In the genomic region with DNA sequence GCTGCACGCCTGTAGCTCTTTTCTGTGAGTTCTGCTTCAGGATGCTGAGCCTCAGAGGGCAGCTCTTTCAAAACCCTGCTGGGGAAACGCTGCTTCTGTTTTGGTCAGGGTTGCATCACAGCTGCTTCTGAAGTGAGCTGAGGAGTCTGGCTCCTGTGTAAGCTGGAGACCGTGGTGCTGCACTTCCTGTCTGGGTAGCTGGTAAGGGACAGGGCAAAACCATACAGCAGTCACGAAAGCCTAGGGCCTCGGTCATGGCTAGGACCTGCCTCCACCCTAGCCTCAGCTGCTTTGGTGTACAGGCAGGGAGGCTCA, we compare ENCODE assay signal across 9 mouse cellular contexts. TPM values are rescaled to one million over a fixed set of nuclear protein-coding genes. Genes with fewer than 3 reads are reported as not detected.
A peak's percentile ranks its signal among the peaks of the same experiment; 100 is the strongest.
DNase-seq lines count a peak whose midpoint lies in the region; ATAC-seq and TF ChIP-seq lines count a peak whose summit lies in the region.
"Had no signal": no experiment of that assay in that cellular context is flagged by ENCODE, and none has a peak within 500 bp of the region (broad histone marks: within the 10 kb centered on the region; RNA-seq: fewer than 3 reads in every experiment).

No protein-coding gene starts in this region.

- H3K9ac ChIP-seq in forebrain, embryonic 16.5 days (replicated peaks; ENCODE audit: low read depth, low read length), result peak overlapping the region; percentile 36
- no peak overlapping the region for H3K9ac ChIP-seq in kidney, embryonic 16.5 days (replicated peaks; ENCODE audit: low read length)
- no peak overlapping the region for H3K9ac ChIP-seq in heart, adult 2 months (ENCODE audit: low read depth, low read length)

- no peaks in the 10 kb centered on the region for H3K79me2 ChIP-seq in heart, adult 2 months (replicated peaks; ENCODE audit: control insufficient read depth, insufficient read depth, low read length)

- no peak overlapping the region for H3K4me2 ChIP-seq in forebrain, embryonic 16.5 days (ENCODE audit: low read length)
- no peak overlapping the region for H3K4me2 ChIP-seq in kidney, embryonic 16.5 days (replicated peaks; ENCODE audit: low read depth, low read length)

- DNase-seq in spleen, adult 2 months (ENCODE audit: low read depth in 1 of 2, low spot score in 2 of 2), result no peak
- no peak for DNase-seq in spleen, postnatal 14 days (ENCODE audit: low spot score in 2 of 2)
- DNase-seq in lung, postnatal 4 days, result peak; percentile 61 to 64
- peak; percentile 40 to 59 for DNase-seq in thymus, postnatal 36 days
- no peak for DNase-seq in heart, adult 2 months
- no peak for DNase-seq in spleen, adult 12 weeks (ENCODE audit: low spot score)
- DNase-seq: kidney, postnatal 36 days had no signal

- no peak overlapping the region; the same call in 1 of the 2 replicates for H3K4me3 ChIP-seq in spleen, adult 2 months (ENCODE audit: extremely low read depth, insufficient read depth, insufficient read length)
- no peak overlapping the region for H3K4me3 ChIP-seq in forebrain, embryonic 16.5 days (replicated peaks; ENCODE audit: low read length)
- no peak overlapping the region for H3K4me3 ChIP-seq in kidney, embryonic 16.5 days (ENCODE audit: low read length)
- no peak overlapping the region for H3K4me3 ChIP-seq in heart, adult 2 months

- TF ChIP-seq POLR2A in spleen, adult 2 months (IDR thresholded peaks at IDR 0.05; ENCODE audit: low read depth, low read length), result no peak
- TF ChIP-seq POLR2A in heart, adult 2 months (IDR thresholded peaks at IDR 0.05; ENCODE audit: insufficient read depth, low read depth, low read length), result no peak

- WGBS in spleen, adult 2 months, result 3% methylated on average over 5 of the region's 5 CpGs
- 56% methylated on average over 5 of the region's 5 CpGs for WGBS in forebrain, embryonic 16.5 days
- WGBS in kidney, embryonic 16.5 days, result 33% methylated on average over 5 of the region's 5 CpGs
- WGBS in heart, adult 2 months, result 42% methylated on average over 5 of the region's 5 CpGs

- no peaks in the 10 kb centered on the region for H3K36me3 ChIP-seq in spleen, adult 2 months (ENCODE audit: control insufficient read depth, insufficient read depth, low read length)
- no peaks in the 10 kb centered on the region for H3K36me3 ChIP-seq in forebrain, embryonic 16.5 days (ENCODE audit: control insufficient read depth, insufficient read depth)
- H3K36me3 ChIP-seq in kidney, embryonic 16.5 days (ENCODE audit: insufficient read depth, low read length), result no peaks in the 10 kb centered on the region
- no peaks in the 10 kb centered on the region for H3K36me3 ChIP-seq in heart, adult 2 months (ENCODE audit: control insufficient read depth, insufficient read depth, low read length)

- H3K4me1 ChIP-seq in spleen, adult 2 months (ENCODE audit: control insufficient read depth, insufficient read depth, insufficient read length), result peaks cover 14% of the 10 kb centered on the region; the same call in 1 of the 2 replicates
- peaks cover 35% of the 10 kb centered on the region for H3K4me1 ChIP-seq in forebrain, embryonic 16.5 days (replicated peaks; ENCODE audit: control insufficient read depth, insufficient read depth, low read length)
- peaks cover 11% of the 10 kb centered on the region for H3K4me1 ChIP-seq in kidney, embryonic 16.5 days (ENCODE audit: insufficient read depth, low read length)
- no peaks in the 10 kb centered on the region; the same call in 1 of the 2 replicates for H3K4me1 ChIP-seq in heart, adult 2 months (ENCODE audit: control insufficient read depth, insufficient read depth, low read length)

- no peak for ATAC-seq in forebrain, embryonic 16.5 days
- ATAC-seq in kidney, embryonic 16.5 days (ENCODE audit: low FRiP score, low TSS enrichment), result no peak

- 0 out of 2 replicates have a peak, but pooled peaks have one; percentile 2 for TF ChIP-seq CTCF in spleen, adult 2 months (IDR thresholded peaks at IDR 0.05; ENCODE audit: extremely low read depth, insufficient read depth, insufficient read length, insufficient replicate concordance)
- TF ChIP-seq CTCF in heart, adult 2 months (IDR thresholded peaks at IDR 0.05), result no peak

- intact Hi-C loops in heart, adult 2 months (cut with DNase I), result no loop called here

- no peaks in the 10 kb centered on the region for H3K9me3 ChIP-seq in forebrain, embryonic 16.5 days (ENCODE audit: control insufficient read depth, low read length)
- H3K9me3 ChIP-seq in kidney, embryonic 16.5 days (ENCODE audit: low read length), result no peaks in the 10 kb centered on the region

- H3K27ac ChIP-seq in spleen, adult 2 months (ENCODE audit: insufficient read depth, low read length), result peak overlapping the region; percentile 34
- H3K27ac ChIP-seq in forebrain, embryonic 16.5 days (ENCODE audit: low read length), result peak overlapping the region; percentile 79
- H3K27ac ChIP-seq in kidney, embryonic 16.5 days (ENCODE audit: low read length), result no peak overlapping the region
- no peak overlapping the region for H3K27ac ChIP-seq in heart, adult 2 months

- TF ChIP-seq EP300 in heart, adult 2 months (IDR thresholded peaks at IDR 0.05; ENCODE audit: insufficient read depth, low read depth, low read length), result no peak

- H3K27me3 ChIP-seq in spleen, adult 2 months (ENCODE audit: control insufficient read depth, insufficient read depth, low read length), result no peaks in the 10 kb centered on the region
- no peaks in the 10 kb centered on the region for H3K27me3 ChIP-seq in forebrain, embryonic 16.5 days (replicated peaks; ENCODE audit: control insufficient read depth, insufficient read depth, low read length)
- no peaks in the 10 kb centered on the region for H3K27me3 ChIP-seq in kidney, embryonic 16.5 days (ENCODE audit: insufficient read depth, low read length)
- H3K27me3 ChIP-seq in heart, adult 2 months (ENCODE audit: control insufficient read depth, insufficient read depth, low read length), result no peaks in the 10 kb centered on the region

RNA-seq across cellular contexts. Expression of gene Cdk5r1, which starts 13.0 kb away (rescaled TPM):
- 4.7 and 9.2 TPM in 2 replicates for polyA plus RNA-seq in spleen, adult 2 months (2012; rRNA removed)
- 109 and 113 TPM in 2 replicates for polyA plus RNA-seq in forebrain, embryonic 16.5 days (2015; fragmentation: Nextera tagmentation; extraction: Ambion mirVana)
- polyA plus RNA-seq in kidney, embryonic 16.5 days (2015; fragmentation: Nextera tagmentation; extraction: Ambion mirVana), result 0.57 and 0.85 TPM in 2 replicates
- 1 to 10 TPM in 1 of 2 experiments, under 1 TPM in 1; 0.84 to 2.3 TPM for total RNA-seq in heart, adult 2 months (2021)
- 0.61 and 0.85 TPM in 2 replicates for polyA plus RNA-seq in heart, adult 2 months (2012; rRNA removed)

Comparison
In these comparisons a context has a peak if more than half of its experiments do, and no peak if none do; other contexts are left out.
1. DNase-seq: peak in lung, postnatal 4 days (2 of 2) and thymus, postnatal 36 days (2 of 2); none in spleen, adult 2 months (0 of 2), spleen, postnatal 14 days (0 of 2), heart, adult 2 months (0 of 2) and spleen, adult 12 weeks (single experiment).
2. H3K27ac ChIP-seq: peak in spleen, adult 2 months (single experiment) and forebrain, embryonic 16.5 days (single experiment); none in kidney, embryonic 16.5 days (single experiment) and heart, adult 2 months (single experiment).
3. RNA of gene Cdk5r1, which starts 13.0 kb away (polyA plus RNA-seq): 109 to 113 TPM in forebrain, embryonic 16.5 days; 4.7 to 9.2 TPM in spleen, adult 2 months, 0.61 to 0.85 TPM in heart, adult 2 months and 0.57 to 0.85 TPM in kidney, embryonic 16.5 days; every median in the first group is over 10 times any median in the second.